Comparison of ENCODE assay signal across 15 mouse cellular contexts in the genomic region with DNA sequence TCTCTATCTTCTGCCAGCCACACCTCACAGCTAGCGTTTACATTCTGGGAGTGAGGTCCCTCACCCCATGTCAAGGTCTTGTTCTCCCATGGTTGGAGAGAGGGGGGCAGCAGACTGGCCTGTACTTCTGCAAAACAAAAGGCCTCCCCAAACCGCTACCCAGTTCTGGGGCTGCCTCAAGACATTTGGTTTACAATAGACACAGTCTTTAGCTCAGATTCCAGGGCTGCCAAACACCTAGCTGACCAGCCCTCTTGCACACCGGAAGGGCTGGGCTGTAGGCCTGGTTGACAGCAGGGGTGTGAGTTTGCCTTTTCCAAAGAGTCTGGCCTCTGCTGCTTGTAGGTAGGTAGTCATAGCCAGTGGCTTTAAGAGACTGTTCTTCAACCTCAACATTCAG. TPM values are rescaled to one million over a fixed set of nuclear protein-coding genes. Genes with fewer than 3 reads are reported as not detected.
A peak's percentile ranks its signal among the peaks of the same experiment; 100 is the strongest.
DNase-seq lines count a peak whose midpoint lies in the region; ATAC-seq and TF ChIP-seq lines count a peak whose summit lies in the region.
"Had no signal": no experiment of that assay in that cellular context is flagged by ENCODE, and none has a peak within 500 bp of the region (broad histone marks: within the 10 kb centered on the region; RNA-seq: fewer than 3 reads in every experiment).

No protein-coding gene starts in this region.

- peaks cover 10% of the 10 kb centered on the region for H3K4me1 ChIP-seq in ES-Bruce4 (ENCODE audit: control insufficient read depth, insufficient read depth, low read length)
- H3K4me1 ChIP-seq in forebrain, embryonic 16.5 days (replicated peaks; ENCODE audit: control insufficient read depth, insufficient read depth, low read length) = peaks cover 35% of the 10 kb centered on the region
- peaks cover 29% of the 10 kb centered on the region for H3K4me1 ChIP-seq in midbrain, embryonic 16.5 days (ENCODE audit: control insufficient read depth, insufficient read depth, low read length)

- no peaks in the 10 kb centered on the region for H3K9me3 ChIP-seq in ES-Bruce4 (replicated peaks; ENCODE audit: control insufficient read depth, insufficient read depth, low read length, poor library complexity, severe bottlenecking)
- H3K9me3 ChIP-seq in forebrain, embryonic 16.5 days (ENCODE audit: control insufficient read depth, low read length) = no peaks in the 10 kb centered on the region
- H3K9me3 ChIP-seq in midbrain, embryonic 16.5 days (replicated peaks; ENCODE audit: control insufficient read depth, low read length, poor library complexity, severe bottlenecking) = no peaks in the 10 kb centered on the region
- H3K9me3 ChIP-seq: limb, embryonic 12.5 days; liver, embryonic 15.5 days had no signal

- no peak for TF ChIP-seq POLR2A in ES-Bruce4 (IDR thresholded peaks at IDR 0.05; ENCODE audit: insufficient read depth, low read length)

- H3K4me3 ChIP-seq in ES-Bruce4 (ENCODE audit: low read depth, low read length) = no peak overlapping the region
- H3K4me3 ChIP-seq in forebrain, embryonic 16.5 days (replicated peaks; ENCODE audit: low read length) = no peak overlapping the region; the same call in 1 of the 2 replicates
- 0 out of 2 replicates have a peak overlapping the region, but pooled peaks have one; percentile 3 for H3K4me3 ChIP-seq in midbrain, embryonic 16.5 days (ENCODE audit: low read depth, low read length)
- H3K4me3 ChIP-seq: limb, embryonic 12.5 days; liver, embryonic 15.5 days had no signal

- H3K36me3 ChIP-seq in ES-Bruce4 (ENCODE audit: control insufficient read depth, insufficient read depth, low read length, poor library complexity, severe bottlenecking) = no peaks in the 10 kb centered on the region
- H3K36me3 ChIP-seq in forebrain, embryonic 16.5 days (ENCODE audit: control insufficient read depth, insufficient read depth) = peaks cover 15% of the 10 kb centered on the region
- H3K36me3 ChIP-seq in midbrain, embryonic 16.5 days (ENCODE audit: control insufficient read depth, insufficient read depth, low read length) = peaks cover 19% of the 10 kb centered on the region
- H3K36me3 ChIP-seq: liver, embryonic 15.5 days had no signal

- ATAC-seq in forebrain, embryonic 16.5 days = no peak
- ATAC-seq in midbrain, embryonic 16.5 days = no peak
- ATAC-seq: intestine, embryonic 16.5 days had no signal

- H3K9ac ChIP-seq in ES-Bruce4 (ENCODE audit: low read depth, poor library complexity, severe bottlenecking) = no peak overlapping the region
- H3K9ac ChIP-seq in forebrain, embryonic 16.5 days (replicated peaks; ENCODE audit: low read depth, low read length) = no peak overlapping the region; the same call in 1 of the 2 replicates
- H3K9ac ChIP-seq in midbrain, embryonic 16.5 days (ENCODE audit: low read depth, low read length) = peak overlapping the region; percentile 46
- H3K9ac ChIP-seq: limb, embryonic 12.5 days; liver, embryonic 15.5 days had no signal

- TF ChIP-seq CTCF in ES-Bruce4 (IDR thresholded peaks at IDR 0.05; ENCODE audit: low read depth, low read length) = no peak

- 31% methylated on average over 3 of the region's 3 CpGs for whole genome bisulfite sequencing in forebrain, embryonic 16.5 days
- WGBS in midbrain, embryonic 16.5 days = 30% methylated on average over 3 of the region's 3 CpGs

- peak; percentile 72 for TF ChIP-seq EP300 in ES-Bruce4 (IDR thresholded peaks at IDR 0.05; ENCODE audit: insufficient read depth, low read depth, low read length)

- no peak overlapping the region for H3K27ac ChIP-seq in ES-Bruce4 (ENCODE audit: insufficient read depth, low read length)
- H3K27ac ChIP-seq in forebrain, embryonic 16.5 days (ENCODE audit: low read length) = no peak overlapping the region
- H3K27ac ChIP-seq in midbrain, embryonic 16.5 days (ENCODE audit: low read length) = no peak overlapping the region
- H3K27ac ChIP-seq: limb, embryonic 12.5 days; liver, embryonic 15.5 days had no signal

- peak overlapping the region; percentile 75 for H3K4me2 ChIP-seq in forebrain, embryonic 16.5 days (ENCODE audit: low read length)
- peak overlapping the region; percentile 69 for H3K4me2 ChIP-seq in midbrain, embryonic 16.5 days (ENCODE audit: low read length)
- H3K4me2 ChIP-seq: liver, embryonic 15.5 days had no signal

- DNase-seq in cerebellum, postnatal 14 days = peak; percentile 36 to 43
- no peak for DNase-seq in cerebellum, adult 11 months
- no peak for DNase-seq in thymus, postnatal 25 days
- no peak for DNase-seq in testis, postnatal 10 days (ENCODE audit: low spot score)
- no peak for DNase-seq in lung, adult 18-20 months
- DNase-seq: adrenal gland, adult 8-10 months; heart, adult 18-20 months; kidney, postnatal 14 days; thymus, postnatal 14 days had no signal

- no peaks in the 10 kb centered on the region for H3K27me3 ChIP-seq in ES-Bruce4 (ENCODE audit: control insufficient read depth, insufficient read depth, low read length, poor library complexity, severe bottlenecking)
- H3K27me3 ChIP-seq in forebrain, embryonic 16.5 days (replicated peaks; ENCODE audit: control insufficient read depth, insufficient read depth, low read length) = no peaks in the 10 kb centered on the region
- no peaks in the 10 kb centered on the region for H3K27me3 ChIP-seq in midbrain, embryonic 16.5 days (ENCODE audit: control insufficient read depth, insufficient read depth, low read depth, low read length)

RNA-seq across cellular contexts. Expression of a gene that starts 6.5 kb away (rescaled TPM):
- polyA plus RNA-seq in ES-Bruce4 (2011; ENCODE audit: insufficient read depth, insufficient read length, low read depth, missing spikeins) = 16.8 and 18.7 TPM in 2 replicates
- polyA plus RNA-seq in forebrain, embryonic 16.5 days (2015; fragmentation: Nextera tagmentation; extraction: Ambion mirVana) = 138 and 168 TPM in 2 replicates
- 198 and 205 TPM in 2 replicates for polyA plus RNA-seq in midbrain, embryonic 16.5 days (2015; fragmentation: Nextera tagmentation; extraction: Ambion mirVana)

RNA-seq across cellular contexts. Expression of a gene that starts 25.5 kb away (rescaled TPM):
- polyA plus RNA-seq in ES-Bruce4 (2011; ENCODE audit: insufficient read depth, insufficient read length, low read depth, missing spikeins) = 121 TPM in 2 replicates
- polyA plus RNA-seq in forebrain, embryonic 16.5 days (2015; fragmentation: Nextera tagmentation; extraction: Ambion mirVana) = 17.6 and 25.5 TPM in 2 replicates
- 17.8 and 18.9 TPM in 2 replicates for polyA plus RNA-seq in midbrain, embryonic 16.5 days (2015; fragmentation: Nextera tagmentation; extraction: Ambion mirVana)

RNA-seq across cellular contexts. Expression of a gene that starts 27.3 kb away (rescaled TPM):
- polyA plus RNA-seq in ES-Bruce4 (2011; ENCODE audit: insufficient read depth, insufficient read length, low read depth, missing spikeins) = 12.5 and 12.8 TPM in 2 replicates
- 11.2 and 16.1 TPM in 2 replicates for polyA plus RNA-seq in forebrain, embryonic 16.5 days (2015; fragmentation: Nextera tagmentation; extraction: Ambion mirVana)
- polyA plus RNA-seq in midbrain, embryonic 16.5 days (2015; fragmentation: Nextera tagmentation; extraction: Ambion mirVana) = 9.9 and 10.2 TPM in 2 replicates

RNA-seq across cellular contexts. Expression of a gene that starts 40.1 kb away (rescaled TPM):
- polyA plus RNA-seq in ES-Bruce4 (2011; ENCODE audit: insufficient read depth, insufficient read length, low read depth, missing spikeins) = 3.4 and 3.7 TPM in 2 replicates
- 15.5 and 16.4 TPM in 2 replicates for polyA plus RNA-seq in forebrain, embryonic 16.5 days (2015; fragmentation: Nextera tagmentation; extraction: Ambion mirVana)
- 15.5 and 19.8 TPM in 2 replicates for polyA plus RNA-seq in midbrain, embryonic 16.5 days (2015; fragmentation: Nextera tagmentation; extraction: Ambion mirVana)

Comparison
In these comparisons a context has a peak if more than half of its experiments do, and no peak if none do; other contexts are left out.
1. DNase-seq: peak in cerebellum, postnatal 14 days (2 of 2); none in cerebellum, adult 11 months (single experiment), thymus, postnatal 25 days (single experiment), testis, postnatal 10 days (single experiment) and lung, adult 18-20 months (0 of 2).